Mouse (Mus musculus) gastrocnemius, postnatal 4 days (tissue): ENCODE results near the gene Sfn. TPM values are rescaled to one million over a fixed set of nuclear protein-coding genes. Genes with fewer than 3 reads are reported as not detected.
"Not testable (repeated sequence)": the region's sequence is repeated elsewhere in the genome, so short reads cannot be mapped to it uniquely, and the experiment has no call there.

Experiments
- DNase-seq, 2 experiments: peaks; one replicate each; pipeline ENCODE4 v3.0.0; 2021 to 2022; ENCODE audit warnings: low spot score in 2 of 2, mixed read lengths in 2 of 2
- long read RNA-seq, 2 experiments: library from polyadenylated mRNA; stranded (forward); transcript quantifications; one replicate each; pipeline ENCODE4 v2.0.0; 2021
- total RNA-seq, 2 experiments: library from RNA; stranded (reverse); gene quantifications; 2 replicates each; pipeline ENCODE4 v1.2.3; 2021

Gene Sfn
- total RNA-seq, result 1 to 10 TPM; 2.2 to 2.3 TPM
- long read RNA-seq, experiment 1, transcript Sfn-201 (1 exons, 1,613 nt), result major isoform, 39 of 39 reads
- long read RNA-seq, experiment 1, partial matches to known transcripts, result 0 of 39 reads
- long read RNA-seq, experiment 1, other reads (novel, unspliced or antisense), result 0 of 39 reads
- long read RNA-seq, experiment 2, result 0 reads

DNA sequence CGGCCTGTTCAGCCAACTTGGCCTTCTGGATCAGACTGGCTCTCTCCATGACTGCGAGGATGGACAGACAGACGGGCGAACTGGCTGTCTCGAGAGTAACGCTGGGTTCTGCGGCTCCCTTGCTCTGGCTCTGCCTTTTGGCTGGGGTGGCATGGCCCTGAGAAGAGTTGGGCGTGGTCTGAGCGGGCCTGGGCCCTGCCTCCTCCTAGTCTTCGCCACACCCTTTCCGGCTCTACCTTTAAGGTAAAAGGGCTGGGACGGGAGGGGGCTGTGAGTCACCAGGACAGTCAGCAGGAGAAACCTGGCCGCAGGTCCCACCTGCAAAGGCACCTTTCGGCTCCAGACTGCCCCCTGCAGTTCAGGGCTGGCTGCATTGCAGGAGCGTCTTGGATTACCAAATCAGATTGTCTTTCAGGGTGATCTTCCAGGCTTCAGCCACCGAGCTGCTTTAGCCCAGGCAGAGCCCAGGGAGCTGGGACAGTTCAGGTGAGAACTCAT, at the start of gene Sfn:
Gene Sfn (minus strand): TSS at position 448 of the 498 bp plus-strand sequence.
- no peak for DNase-seq

DNA sequence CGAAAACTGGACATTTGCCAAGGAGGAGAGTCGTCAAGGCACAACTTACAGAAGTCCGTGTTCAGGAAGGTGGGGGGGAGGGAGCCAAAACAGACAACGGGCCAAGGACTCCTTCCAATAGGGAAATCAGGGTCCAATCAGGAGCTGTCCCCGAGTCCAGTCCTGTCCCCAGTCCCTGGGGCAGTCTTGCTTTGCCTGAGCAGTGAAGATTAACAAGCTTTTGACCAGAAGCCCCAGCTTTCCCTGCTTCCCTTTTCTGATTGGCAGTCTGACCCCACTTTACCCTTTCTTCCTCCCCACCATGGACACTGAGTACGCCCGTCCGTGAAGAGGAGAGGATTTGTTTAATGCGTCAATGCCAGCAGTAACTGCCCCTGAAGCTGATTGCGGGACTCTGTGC, 49.5 kb upstream of the Sfn start:
- no peak for DNase-seq

DNA sequence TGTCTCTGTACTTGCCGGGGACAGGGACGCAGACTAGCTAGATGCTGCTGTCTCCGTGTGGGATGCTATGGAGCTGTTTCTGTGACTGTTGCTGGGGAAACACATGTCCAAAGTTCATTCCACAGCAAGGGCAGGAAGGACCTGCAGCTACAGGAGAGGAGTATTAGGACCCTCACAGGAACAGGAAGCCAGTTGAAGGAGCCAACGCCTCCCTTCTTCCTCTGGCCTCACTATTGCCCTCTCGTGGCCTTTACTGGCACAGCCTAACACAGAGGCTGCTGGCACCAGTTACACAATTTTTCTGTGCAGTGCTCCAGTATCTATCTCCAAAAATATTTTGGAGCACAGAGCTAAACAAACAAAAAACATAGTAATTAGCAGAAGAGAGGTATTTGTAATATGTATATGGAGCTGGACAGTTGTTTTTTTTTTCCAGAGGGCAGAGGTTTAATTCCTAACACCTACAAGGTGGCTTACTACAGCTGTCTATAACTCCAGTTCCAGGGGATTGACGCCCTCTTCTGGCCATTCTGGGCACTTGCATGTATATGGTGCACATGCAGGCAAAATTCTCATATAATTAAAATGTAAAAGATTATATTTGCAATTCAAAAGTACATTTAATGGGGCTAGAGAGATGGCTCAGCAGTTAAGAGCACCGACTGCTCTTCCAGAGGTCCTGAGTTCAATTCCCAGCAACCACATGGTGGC, 48.2 kb upstream of the Sfn start, which contains the start of gene Zdhhc18:
Gene Zdhhc18 (minus strand): TSS at position 166 of the 711 bp plus-strand sequence.
- peak in 1 of 2 experiments; percentile 76 for DNase-seq

DNA sequence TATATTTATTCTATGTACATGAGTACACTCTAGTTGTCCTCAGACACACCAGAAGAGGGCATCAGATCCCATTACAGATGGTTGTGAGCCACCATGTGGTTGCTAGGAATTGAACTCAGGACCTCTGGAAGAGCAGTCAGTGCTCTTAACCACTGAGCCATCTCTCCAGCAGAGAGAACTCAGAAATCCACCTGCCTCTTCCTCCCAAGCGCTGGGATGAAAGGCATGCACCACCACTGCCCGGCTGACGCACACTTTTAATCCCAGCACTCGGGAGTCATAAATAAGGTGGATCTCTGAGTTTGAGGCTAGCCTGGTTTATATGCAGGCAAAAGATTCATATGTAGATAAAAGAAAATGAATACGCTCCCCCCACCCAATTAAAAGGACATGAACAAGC, 47.5 kb upstream of the Sfn start:
- not testable (repeated sequence) for DNase-seq

DNA sequence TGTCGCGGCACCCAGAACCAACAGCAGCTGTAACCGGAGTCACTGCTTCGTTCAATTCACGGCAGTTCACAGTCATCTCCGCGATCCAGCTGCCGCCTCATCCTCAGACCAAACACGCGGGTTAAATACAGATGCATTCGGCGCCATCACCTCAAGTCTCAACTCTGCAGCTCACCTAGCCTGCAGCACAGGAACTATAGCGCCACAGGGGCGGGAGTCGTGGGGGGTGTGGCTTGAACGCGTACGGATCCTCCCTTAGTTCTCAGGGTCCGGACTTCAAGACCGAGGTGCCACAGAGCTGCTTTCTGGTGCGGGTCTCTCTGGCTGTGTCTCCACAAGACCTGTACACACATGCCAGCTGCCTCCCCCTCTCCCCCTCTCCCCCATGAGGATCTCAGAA, 43.7 kb upstream of the Sfn start:
- no peak for DNase-seq

DNA sequence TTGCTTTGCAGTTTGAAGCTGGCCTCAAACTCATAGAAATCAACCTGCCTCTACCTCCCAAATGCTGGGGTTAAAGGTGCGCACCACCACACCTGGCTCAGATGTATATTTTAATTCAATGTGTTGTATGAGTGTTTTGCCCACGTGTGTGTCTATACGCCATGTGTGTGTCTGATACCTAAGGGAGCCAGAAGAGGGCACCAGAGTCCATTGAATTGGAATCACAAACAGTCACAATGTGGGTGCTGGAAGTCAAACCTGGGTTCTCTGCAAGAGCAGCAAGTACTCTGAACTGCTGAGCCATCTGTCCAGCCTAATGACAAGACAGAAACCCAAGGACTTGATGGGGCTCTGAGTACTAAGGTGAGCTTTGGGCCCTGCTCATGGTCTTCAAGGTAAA, 43.2 kb upstream of the Sfn start:
- DNase-seq, result no peak

DNA sequence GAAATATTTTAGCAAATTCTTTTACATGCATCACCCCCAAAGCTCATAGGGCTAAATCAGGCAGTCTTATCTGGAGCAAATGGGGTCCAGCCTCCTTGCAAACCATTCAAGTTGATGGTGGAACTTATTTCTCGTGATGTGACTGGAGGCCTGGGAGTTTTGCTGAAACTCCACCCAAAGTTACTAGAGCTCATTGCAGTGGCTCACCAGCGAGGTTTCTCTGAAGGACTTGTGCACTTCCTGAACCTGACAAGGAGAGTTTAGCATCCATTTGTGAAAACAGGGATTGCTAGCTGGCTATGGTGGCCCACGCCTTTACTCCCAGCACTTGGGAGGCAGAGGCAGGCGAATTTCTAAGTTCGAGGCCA, 32.1 kb upstream of the Sfn start:
- no peak for DNase-seq

DNA sequence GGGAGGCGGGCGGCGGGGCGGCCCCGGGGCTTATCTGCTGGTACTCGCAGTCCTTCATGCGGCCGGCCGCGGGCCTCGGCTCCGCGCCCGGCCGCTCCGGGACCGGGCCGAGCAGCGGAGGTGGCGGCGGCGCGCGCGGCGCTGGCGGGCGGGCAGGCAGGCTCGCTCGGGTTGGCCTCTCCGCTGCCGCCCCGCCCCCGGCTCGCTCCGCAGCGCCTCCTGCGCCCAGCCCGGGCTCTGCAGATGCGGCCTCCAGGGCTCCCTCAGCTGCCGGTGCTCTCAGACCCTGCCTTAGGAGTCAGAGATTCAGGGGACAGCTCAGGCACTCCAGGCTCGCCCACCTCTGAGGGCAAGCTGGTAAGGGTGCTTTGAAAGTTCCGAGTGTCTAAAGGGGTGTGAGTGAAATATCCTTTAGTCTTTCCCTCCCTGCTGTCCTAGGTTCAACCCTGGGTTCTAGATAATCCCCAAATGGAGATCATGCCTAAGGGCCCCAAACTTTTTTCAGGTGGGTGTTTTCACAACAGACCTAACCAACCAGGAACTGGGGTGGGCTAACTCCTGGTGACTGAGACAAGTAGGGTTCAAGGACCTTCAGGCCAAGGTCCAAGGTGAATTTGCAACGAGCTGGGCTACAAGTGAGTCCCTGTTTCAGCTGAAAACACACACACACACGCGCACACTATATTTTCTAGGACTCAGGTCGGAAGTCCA, 31.5 kb upstream of the Sfn start:
- peak; percentile 84 to 86 for DNase-seq

DNA sequence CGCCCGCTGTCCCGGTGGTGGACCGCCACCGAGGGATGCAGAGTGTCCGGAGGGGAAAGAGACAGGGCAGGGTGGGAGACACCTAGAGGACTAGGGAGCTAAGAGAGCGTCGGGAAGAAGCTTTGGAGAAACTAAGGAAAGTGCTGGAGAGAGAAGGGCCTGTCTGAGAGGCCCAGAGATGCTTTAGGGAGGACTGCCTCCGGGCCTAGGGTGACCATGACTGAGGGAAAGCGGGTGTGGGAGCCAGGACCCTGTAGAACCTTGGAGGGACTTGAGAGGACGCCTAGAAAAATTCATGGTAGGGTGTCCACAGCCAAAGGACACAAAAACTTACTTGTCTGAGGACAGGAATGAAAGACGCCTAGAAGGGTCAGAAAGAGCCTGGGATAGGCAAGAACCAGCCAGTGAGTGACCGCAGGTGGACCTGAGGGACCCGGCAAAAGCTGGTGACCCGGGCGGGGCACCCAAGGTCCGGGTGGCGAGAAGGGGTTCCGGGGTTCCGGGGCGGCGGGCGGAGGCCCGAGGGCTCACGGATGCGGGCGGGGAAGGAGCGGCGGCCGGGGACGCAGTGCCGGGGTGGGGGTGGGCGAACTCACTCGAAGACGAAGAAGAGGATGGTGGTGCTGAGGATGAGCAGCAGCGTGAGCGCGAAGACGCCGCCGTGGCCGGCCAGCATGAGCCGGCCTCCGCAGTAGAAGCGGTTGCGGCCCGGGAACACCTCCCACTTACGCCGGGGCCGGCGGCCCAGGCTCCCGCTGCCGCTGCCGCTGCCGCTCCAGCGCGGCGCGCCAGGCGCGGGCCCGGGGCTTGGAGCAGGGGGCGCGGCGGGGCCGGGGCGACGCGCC, 30.7 kb upstream of the Sfn start:
- DNase-seq, result peak in 1 of 2 experiments; percentile 56

DNA sequence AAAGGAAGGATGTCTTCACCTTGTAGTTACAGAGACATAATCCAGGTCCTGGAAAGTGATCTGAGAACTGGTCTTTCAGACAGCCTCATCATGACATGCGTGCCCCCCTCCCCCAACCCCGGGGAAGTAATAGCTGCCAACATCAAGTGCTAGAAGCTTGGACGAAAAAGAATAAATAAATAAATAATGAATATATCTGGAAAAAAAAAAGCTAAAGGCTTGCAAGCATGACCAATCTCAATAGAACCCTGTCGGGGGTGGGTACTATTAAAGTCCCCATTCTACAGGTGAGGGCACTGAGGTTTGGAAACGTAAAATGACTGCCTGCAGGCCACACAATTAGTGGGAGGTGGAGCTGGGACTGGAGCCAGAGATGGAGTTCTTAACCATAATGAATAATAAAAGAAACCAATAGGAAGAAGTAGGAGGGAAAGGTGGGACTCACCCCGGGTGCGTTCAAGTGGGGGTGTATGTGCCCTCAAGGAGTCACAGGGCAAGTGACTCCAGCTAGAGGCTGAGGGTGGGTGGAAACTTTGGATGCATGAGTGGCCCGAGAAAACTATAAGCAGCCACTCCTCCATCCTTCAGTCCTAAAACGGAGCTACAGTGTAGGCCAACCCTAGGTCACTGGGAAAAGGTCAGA, 29.9 kb upstream of the Sfn start:
- DNase-seq, result no peak

DNA sequence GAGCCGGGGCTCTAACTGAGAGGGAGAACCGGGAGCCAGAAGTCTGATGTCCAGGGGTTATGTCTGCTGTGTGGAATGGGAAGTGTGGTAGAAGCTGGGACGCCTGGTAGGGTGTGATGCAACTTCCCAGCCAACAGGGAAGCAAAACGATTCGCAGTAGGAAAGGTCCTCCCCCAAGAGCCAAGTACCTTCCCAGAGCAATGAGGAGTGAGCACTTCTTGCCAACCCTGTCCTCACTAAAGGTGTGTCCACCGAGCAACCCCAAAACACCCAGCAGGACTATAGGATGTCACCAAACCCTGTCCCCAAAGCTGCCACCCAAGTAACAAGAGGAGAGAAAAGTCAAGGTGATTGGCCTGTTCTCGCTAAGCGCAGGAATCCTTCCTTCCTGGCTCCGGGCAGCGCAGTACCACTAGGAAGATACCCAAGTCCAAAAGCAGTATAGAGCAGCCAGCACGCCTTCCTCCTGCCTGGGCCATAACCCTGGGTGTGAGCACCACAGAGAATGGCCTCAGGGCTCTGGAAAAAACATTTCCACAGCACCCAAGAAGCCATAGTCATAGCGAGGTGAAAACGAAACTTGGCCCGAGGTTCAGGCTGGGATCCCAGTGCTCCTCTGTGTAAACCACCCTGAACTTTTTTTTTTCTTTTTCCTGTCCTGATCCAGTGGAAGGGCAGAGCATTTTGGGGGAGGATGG, 29.3 kb upstream of the Sfn start:
- no peak for DNase-seq

DNA sequence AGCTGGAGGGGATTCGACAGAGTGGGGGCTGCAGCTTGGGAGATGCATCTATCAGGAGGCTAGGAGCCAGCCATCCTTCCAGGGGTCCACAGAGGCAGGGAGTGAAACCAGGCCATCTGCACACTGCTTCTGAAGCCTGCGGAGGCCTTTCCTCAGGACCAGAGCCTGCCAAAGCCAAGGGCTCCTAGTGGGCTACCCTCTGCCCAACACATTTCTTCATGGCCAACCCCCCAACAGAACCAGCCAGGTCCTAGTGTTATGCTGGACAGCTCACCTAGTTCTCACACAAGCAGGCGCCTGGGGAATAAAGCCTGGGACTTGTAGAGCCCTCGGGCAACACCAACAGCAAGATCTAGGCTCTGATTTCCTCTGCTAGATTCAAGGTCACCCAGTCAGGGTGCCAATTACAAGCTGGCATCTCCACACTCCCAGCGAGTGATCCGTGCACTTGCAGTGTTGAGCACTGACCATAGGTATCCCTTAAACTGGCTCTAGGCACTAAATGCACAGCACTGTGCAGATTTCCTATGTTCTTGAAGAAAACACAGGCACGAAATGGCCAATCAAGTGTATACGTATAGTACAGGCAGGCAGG, 28.5 kb upstream of the Sfn start:
- DNase-seq, result no peak

DNA sequence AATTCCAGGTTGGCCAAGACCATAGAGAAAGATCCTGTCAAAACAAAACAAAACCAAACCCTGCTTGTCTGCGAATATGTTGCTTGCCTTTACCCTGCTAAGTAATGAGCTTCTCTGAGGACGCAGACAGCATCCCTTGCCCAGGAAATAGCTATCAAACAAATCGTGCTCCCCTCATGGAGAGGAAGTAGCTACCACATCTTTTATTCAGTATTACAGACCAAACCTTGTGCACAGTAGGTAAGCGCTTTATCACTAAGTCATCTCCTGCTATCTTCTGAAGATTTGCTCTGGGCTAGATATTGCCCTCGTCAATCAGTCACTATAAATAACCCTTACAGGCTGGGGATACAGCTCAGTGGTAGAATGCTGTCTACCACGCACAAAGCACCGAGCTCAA, 27.2 kb upstream of the Sfn start:
- DNase-seq, result no peak

DNA sequence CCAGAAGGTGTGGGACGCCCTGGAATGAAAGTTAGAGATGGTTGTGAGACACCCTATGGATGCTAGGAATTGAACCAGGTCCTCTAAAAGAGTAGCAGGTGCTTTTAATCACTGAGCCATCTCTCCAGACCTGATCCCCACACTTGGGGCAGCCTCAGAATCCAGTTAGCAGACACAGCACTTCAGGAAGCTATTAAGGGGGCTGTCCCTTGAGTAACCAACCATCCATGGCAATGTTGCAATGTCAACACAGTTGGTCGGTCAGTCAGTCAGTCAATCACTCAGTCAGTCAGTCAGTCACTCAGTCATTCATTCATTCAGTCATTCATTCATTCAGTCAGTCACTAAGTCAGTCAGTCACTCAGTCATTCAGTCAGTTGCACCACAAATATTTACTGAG, 26.5 kb upstream of the Sfn start:
- no peak for DNase-seq

DNA sequence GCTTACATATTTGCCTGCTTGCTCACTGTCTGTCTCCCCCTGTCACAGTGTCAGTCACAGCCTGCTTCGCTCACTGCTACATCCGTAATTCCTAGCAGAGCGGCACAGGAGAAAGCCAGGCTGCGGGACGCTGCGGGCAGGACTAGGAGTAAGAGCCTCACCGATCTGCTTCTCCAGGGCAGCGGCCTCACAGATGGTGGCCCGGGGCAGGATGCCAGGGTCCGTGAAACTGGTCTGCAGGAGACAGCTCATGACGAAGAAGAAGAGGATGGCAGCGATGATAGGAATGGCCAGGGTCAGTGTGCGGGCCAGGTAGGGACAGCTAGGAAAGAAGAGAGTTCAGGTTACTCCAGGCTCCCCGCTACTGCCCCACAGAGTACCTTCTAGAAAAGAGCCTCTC, 25.1 kb upstream of the Sfn start:
- no peak for DNase-seq

DNA sequence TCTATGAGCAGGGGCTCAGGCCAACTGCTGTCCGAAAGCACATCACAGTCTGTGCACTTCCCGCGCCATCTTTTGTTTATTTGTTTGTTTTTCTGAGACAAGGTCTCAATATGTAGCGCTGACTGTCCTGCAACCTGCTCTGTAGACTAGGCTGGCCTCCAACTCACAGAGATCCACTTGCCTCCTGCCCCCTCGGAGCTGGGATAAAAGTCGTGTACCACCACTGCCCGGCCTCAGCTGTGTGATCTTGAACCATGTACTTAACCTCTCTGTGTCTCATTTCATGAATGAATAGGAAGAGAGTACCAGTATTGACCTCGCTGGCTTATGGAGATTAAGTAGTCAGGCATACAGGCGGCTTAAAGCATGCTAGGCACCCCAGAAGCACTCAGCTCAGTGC, 24.7 kb upstream of the Sfn start:
- no peak for DNase-seq

DNA sequence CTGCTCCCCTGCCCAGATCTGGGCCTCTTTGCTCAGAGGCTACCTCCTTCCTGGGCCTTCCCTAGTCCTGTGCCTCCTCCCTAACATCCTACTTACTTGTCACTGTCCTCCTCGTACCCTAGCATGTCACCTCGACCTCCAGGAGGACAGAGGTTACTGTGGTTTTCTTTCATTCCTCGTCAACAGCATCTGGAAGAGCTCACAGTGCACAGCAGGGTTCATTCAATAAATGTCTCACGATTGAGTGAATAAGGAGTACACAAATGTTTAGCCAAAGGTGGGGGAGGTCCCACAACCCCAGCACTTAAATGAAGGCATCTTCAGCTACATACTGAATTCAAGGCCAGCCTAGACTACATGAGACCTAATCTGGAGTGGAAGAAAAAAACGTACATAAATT, 24.3 kb upstream of the Sfn start:
- DNase-seq, result no peak

DNA sequence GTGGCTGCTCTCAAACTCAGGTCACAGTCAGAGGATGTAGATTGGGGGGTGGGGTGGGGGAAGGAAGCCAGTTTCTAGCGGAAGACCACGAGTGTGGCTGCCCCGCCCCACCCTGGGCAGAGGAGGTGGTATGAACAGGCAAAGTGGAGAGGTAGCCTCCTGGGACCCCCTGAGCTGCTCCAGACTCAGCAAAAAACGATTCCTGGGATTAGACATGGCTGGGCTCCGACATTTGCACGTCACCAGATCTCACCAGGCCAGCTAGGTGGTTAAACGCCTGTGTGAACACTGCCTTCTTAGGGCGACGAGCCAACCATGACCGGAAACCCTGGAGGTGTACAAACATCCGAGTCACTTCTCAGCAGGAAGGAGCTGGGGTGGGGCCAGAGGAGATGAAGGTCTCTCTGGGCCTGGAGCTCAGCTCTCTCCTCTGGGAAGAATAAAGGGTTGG, 23.7 kb upstream of the Sfn start:
- no peak for DNase-seq

DNA sequence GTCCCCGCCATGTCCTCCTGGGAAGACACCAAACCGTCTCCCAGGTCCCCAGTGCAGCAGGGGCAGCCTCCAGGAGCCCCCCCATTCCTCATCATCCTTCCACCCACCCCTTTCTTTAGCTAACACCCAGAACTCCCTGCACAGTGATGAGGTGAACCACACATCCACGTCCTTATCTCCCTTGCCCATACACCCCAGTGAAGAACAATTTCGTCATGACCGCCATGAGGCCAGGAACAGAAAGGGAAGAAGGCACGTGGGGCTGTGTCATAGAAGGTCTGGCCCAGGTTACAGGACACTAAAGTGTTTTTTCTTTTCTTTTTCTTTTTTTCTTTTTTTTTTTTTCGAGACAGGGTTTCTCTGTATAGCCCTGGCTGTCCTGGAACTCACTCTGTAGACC, 22.9 kb upstream of the Sfn start:
- no peak for DNase-seq

DNA sequence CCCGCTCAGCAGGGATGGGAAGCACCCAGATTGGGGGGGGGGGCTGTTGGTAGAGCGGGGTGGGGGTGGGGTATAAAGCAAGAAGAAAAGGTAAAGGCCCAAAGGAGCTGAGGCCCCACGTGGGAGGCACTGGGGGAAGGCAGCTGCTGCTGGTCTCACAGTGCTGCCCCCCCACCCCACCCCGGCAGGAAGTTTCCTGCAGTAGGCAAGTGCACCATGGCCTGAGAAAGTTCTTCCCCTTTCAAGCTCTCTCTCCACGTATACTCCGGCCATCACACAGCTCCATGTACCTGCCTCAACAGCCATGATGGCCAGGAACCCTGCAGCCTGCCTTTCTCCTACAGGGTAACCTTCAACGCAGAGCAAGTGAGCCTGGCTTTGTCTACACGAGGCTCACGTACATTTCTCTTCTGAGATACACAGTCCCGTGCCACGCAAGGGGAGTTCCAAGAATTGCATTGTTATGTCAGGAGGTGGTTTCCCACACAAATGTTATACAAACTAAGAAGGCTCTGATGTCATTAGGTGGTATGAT, 20.3 kb upstream of the Sfn start:
- DNase-seq, result no peak
